Mouse (Mus musculus) heart, postnatal 0 days (tissue): ENCODE measurements around the gene BC067074. TPM values are rescaled to one million over a fixed set of nuclear protein-coding genes. Genes with fewer than 3 reads are reported as not detected.
A peak's percentile ranks its signal among the peaks of the same experiment; 100 is the strongest.
"Not testable (repeated sequence)": the region's sequence is repeated elsewhere in the genome, so short reads cannot be mapped to it uniquely, and the experiment has no call there.

ENCODE experiments used
- ATAC-seq: fragments of 200-750 bp; cut with Nextera tagmentation; 2 replicates; pipeline ENCODE4 v1.8.0; 2017; ENCODE audit warnings: low read depth, moderate number of reproducible peaks, moderate library complexity; ENCODE audit not compliant: insufficient read depth
- DNase-seq: peaks from one replicate; pipeline ENCODE4 v3.0.0-alpha.2; 2016; ENCODE audit warnings: low spot score
- H3K27ac ChIP-seq: fragments of 300-500 bp; sonication (generic); 2 replicates; pipeline ENCODE4 v1.5.1; 2014; ENCODE audit warnings: low read depth, mild to moderate bottlenecking
- H3K27me3 ChIP-seq: fragments of 300-500 bp; sonication (generic); 2 replicates; pipeline ENCODE4 v1.6.1; 2014; ENCODE audit warnings: low read length, mixed read lengths; ENCODE audit not compliant: control insufficient read depth, insufficient read depth
- H3K36me3 ChIP-seq: fragments of 300-500 bp; sonication (generic); replicated peaks from 2 replicates; pipeline ENCODE4 v1.6.1; 2014; ENCODE audit warnings: low read length, mixed read lengths; ENCODE audit not compliant: control insufficient read depth, insufficient read depth
- H3K4me1 ChIP-seq: fragments of 300-500 bp; sonication (generic); 2 replicates; pipeline ENCODE4 v1.6.1; 2014; ENCODE audit warnings: antibody characterized with exemption; ENCODE audit not compliant: control insufficient read depth, insufficient read depth
- H3K4me2 ChIP-seq: fragments of 300-500 bp; sonication (generic); 2 replicates; pipeline ENCODE4 v1.6.1; 2014; ENCODE audit warnings: low read depth, mild to moderate bottlenecking, low read length, moderate library complexity
- H3K4me3 ChIP-seq: fragments of 300-500 bp; sonication (generic); 2 replicates; pipeline ENCODE4 v1.5.1; 2014; ENCODE audit warnings: low read depth, low read length
- H3K9ac ChIP-seq: fragments of 300-500 bp; sonication (generic); replicated peaks from 2 replicates; pipeline ENCODE4 v1.6.1; 2014; ENCODE audit warnings: low read depth, low read length, mixed read lengths
- H3K9me3 ChIP-seq: fragments of 300-500 bp; sonication (generic); replicated peaks from 2 replicates; pipeline ENCODE4 v1.6.1; 2016; ENCODE audit warnings: low read length; ENCODE audit not compliant: control insufficient read depth
- CTCF ChIP-seq: IDR thresholded peaks from 2 replicates; pipeline ENCODE4 v1.5.1; 2016; ENCODE audit warnings: antibody characterized with exemption, control low read depth, low read depth
- EP300 ChIP-seq: IDR thresholded peaks from 2 replicates; pipeline ENCODE4 v1.6.1; 2016; ENCODE audit warnings: antibody characterized with exemption, low read depth
- WGBS: fragments of 180-500 bp; shearing (Covaris S2); extraction: QIAGEN DNeasy Blood & Tissue Kit; methylation state at CpG from one replicate; pipeline ENCODE4 v1.1.7; 2014; 5-methylcytosine and 5-hydroxymethylcytosine counted together
- polyA plus RNA-seq: library from polyadenylated mRNA; unstranded; fragments of >200 nt; fragmentation: Nextera tagmentation; extraction: Ambion mirVana; gene quantifications from 2 replicates; pipeline ENCODE4 v1.2.1, GENCODE M21; 2015
- total RNA-seq: library from RNA; depleted of rRNA; stranded (reverse); fragments of >200 nt; gene quantifications from 2 replicates; pipeline ENCODE4 v1.2.3, GENCODE M21; 2014; ENCODE audit warnings: low replicate concordance; rRNA removed

BC067074 gene
- 1.8 and 4.7 TPM in 2 replicates for total RNA-seq
- 1.1 and 1.3 TPM in 2 replicates for polyA plus RNA-seq

- WGBS: 2% methylated on average over 50 of the region's 75 CpGs
- Histone ChIP-seq H3K4me2 (peak within 1 kb of the TSS; percentile 96), H3K36me3 (no peaks in the 10 kb centered on the region), H3K27me3 (peaks cover 4% of the 10 kb centered on the region; the same call in 1 of the 2 replicates), H3K4me3 (peak within 1 kb of the TSS; percentile 68), H3K27ac (no peak within 1 kb of the TSS), H3K4me1 (no peaks in the 10 kb centered on the region), H3K9ac (peak within 1 kb of the TSS; percentile 71), H3K9me3 (no peaks in the 10 kb centered on the region)
- no peak for TF ChIP-seq EP300
- TF ChIP-seq CTCF: no peak
- no peak for DNase-seq
- ATAC-seq: peak; percentile 64
Measured at GRCm38 (mm10) chr13:113292975-113293706, at the start of gene BC067074. Gene BC067074 (plus strand): TSS chr13:113293159.

DNA sequence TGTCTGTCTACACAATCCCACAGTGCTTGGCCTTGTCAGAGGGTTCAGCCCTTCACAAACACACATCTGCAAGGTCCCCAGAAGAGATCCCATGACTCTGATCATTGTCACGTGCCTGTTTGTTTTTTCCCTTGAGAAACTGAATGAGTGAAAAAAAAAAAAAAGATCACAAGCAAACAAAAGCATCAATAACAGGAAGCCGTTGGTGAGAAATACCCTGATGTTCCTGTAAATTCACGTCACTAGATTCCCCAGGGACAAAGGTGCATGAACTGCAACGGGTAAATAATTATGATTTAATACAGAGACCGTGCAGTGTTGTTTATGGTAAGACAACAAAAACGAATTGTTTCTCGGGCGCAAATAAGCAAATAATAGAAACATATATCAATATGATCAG lies 47.9 kb upstream of the BC067074 start:
- no peak for TF ChIP-seq CTCF
- no peak for TF ChIP-seq EP300
- 72% methylated on average over 8 of the region's 8 CpGs for WGBS
- no peaks in the 10 kb centered on the region for H3K36me3 ChIP-seq
- H3K4me1 ChIP-seq: peaks cover 5% of the 10 kb centered on the region; the same call in 1 of the 2 replicates
- H3K4me3 ChIP-seq: no peak overlapping the region
- no peak overlapping the region for H3K27ac ChIP-seq
- H3K4me2 ChIP-seq: no peak overlapping the region
- no peaks in the 10 kb centered on the region for H3K9me3 ChIP-seq
- H3K27me3 ChIP-seq: no peaks in the 10 kb centered on the region
- no peak overlapping the region for H3K9ac ChIP-seq
- DNase-seq: no peak
- ATAC-seq: no peak

- ATAC-seq, H3K27ac ChIP-seq, H3K4me2 ChIP-seq, DNase-seq, H3K4me1 ChIP-seq, H3K4me3 ChIP-seq, H3K36me3 ChIP-seq, H3K27me3 ChIP-seq, H3K9me3 ChIP-seq, H3K9ac ChIP-seq: not testable (repeated sequence)
- 85% methylated on average over 7 of the region's 7 CpGs for WGBS
Measured at GRCm38 (mm10) chr13:113252580-113252979, 40.4 kb upstream of the BC067074 start.

GRCm38 (mm10) chr13:113256766-113257165 lies 36.2 kb upstream of the BC067074 start:
- H3K4me3 ChIP-seq: no peak overlapping the region
- no peak for TF ChIP-seq CTCF
- TF ChIP-seq EP300: no peak
- H3K4me2 ChIP-seq: no peak overlapping the region
- no peaks in the 10 kb centered on the region for H3K9me3 ChIP-seq
- 59% methylated on average over 2 of the region's 2 CpGs for WGBS
- no peaks in the 10 kb centered on the region for H3K4me1 ChIP-seq
- ATAC-seq: no peak
- H3K36me3 ChIP-seq: no peaks in the 10 kb centered on the region
- no peak overlapping the region for H3K27ac ChIP-seq
- no peak overlapping the region for H3K9ac ChIP-seq
- DNase-seq: no peak
- no peaks in the 10 kb centered on the region for H3K27me3 ChIP-seq

DNA sequence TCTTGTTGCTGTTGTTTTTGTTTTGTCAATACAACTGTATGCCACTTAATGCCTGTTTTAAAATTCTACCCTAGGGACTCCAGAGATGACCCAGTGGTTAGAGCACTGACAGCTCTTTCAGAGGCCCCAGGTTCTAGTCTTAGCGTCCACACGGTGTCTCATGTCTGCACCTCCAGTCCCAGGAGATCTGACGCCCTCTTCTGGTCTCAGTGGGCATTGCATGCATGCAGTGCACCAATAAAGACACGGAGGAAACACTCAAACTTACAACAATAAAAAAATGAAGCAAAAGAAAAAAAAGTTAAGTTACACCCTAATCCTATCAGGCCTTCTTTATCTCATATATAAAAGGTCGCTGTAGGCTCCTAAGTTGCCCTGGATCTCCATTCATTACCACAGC lies 35.8 kb upstream of the BC067074 start:
- no peak overlapping the region for H3K9ac ChIP-seq
- no peak overlapping the region for H3K27ac ChIP-seq
- no peaks in the 10 kb centered on the region for H3K4me1 ChIP-seq
- no peak overlapping the region for H3K4me3 ChIP-seq
- ATAC-seq (no peak), DNase-seq (no peak)
- WGBS: 48% methylated on average over 5 of the region's 5 CpGs
- no peaks in the 10 kb centered on the region for H3K9me3 ChIP-seq
- no peaks in the 10 kb centered on the region for H3K27me3 ChIP-seq
- peak; percentile 43 for TF ChIP-seq CTCF
- TF ChIP-seq EP300: no peak
- no peaks in the 10 kb centered on the region for H3K36me3 ChIP-seq
- H3K4me2 ChIP-seq: no peak overlapping the region

DNA sequence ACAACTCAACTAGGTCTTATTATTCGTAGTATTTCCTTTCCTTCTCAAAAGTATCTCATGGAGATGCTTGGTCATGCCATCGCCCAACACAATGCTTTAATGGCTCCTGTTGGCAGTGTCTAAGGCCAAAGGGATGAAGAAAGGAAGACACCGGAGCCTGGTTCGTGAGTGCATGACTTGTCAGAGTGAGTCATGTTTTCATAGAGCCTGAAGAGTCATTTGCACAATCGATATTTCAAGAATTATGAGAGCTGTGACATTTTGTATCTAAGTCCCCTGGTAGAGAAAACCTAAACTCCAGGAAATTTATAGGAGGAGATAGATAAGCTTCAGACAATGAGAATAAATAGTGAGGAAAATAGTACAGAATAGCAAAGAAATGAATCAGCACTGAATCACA lies 33.7 kb upstream of the BC067074 start:
- no peaks in the 10 kb centered on the region for H3K27me3 ChIP-seq
- no peak overlapping the region for H3K9ac ChIP-seq
- no peak for DNase-seq
- no peak overlapping the region for H3K27ac ChIP-seq
- no peaks in the 10 kb centered on the region for H3K4me1 ChIP-seq
- H3K36me3 ChIP-seq: no peaks in the 10 kb centered on the region
- H3K4me3 ChIP-seq: no peak overlapping the region
- 80% methylated on average over 5 of the region's 5 CpGs for WGBS
- no peaks in the 10 kb centered on the region for H3K9me3 ChIP-seq
- no peak overlapping the region for H3K4me2 ChIP-seq
- no peak for ATAC-seq
- TF ChIP-seq CTCF (no peak), EP300 (no peak)
